ENCODE assay signal across 8 mouse cellular contexts in genomic region chrX:96095509-96096499, GRCm38 (mm10). TPM values are rescaled to one million over a fixed set of nuclear protein-coding genes. Genes with fewer than 3 reads are reported as not detected.
DNase-seq lines count a peak whose midpoint lies in the region; ATAC-seq and TF ChIP-seq lines count a peak whose summit lies in the region.

Msn (plus strand) TSS chrX:96096042.

- TF ChIP-seq CTCF in heart, adult 2 months (IDR thresholded peaks at IDR 0.05): no peak
- no peak for TF ChIP-seq CTCF in kidney, adult 2 months (conservative IDR thresholded peaks at IDR 0.05; ENCODE audit: insufficient read depth, insufficient read length, low read depth, low read length)

- H3K27me3 ChIP-seq in embryonic facial prominence, embryonic 13.5 days: peaks cover 17% of the 10 kb centered on the region
- no peaks in the 10 kb centered on the region for H3K27me3 ChIP-seq in heart, adult 2 months (ENCODE audit: control insufficient read depth, insufficient read depth, low read length)
- H3K27me3 ChIP-seq in kidney, adult 2 months (replicated peaks; ENCODE audit: control insufficient read depth, insufficient read depth, low read length): no peaks in the 10 kb centered on the region
- H3K27me3 ChIP-seq in limb, embryonic 15.5 days: no peaks in the 10 kb centered on the region; the same call in 1 of the 2 replicates
- H3K27me3 ChIP-seq in midbrain, embryonic 16.5 days (ENCODE audit: control insufficient read depth, insufficient read depth, low read depth, low read length): no peaks in the 10 kb centered on the region

- peaks cover 2% of the 10 kb centered on the region for H3K79me2 ChIP-seq in heart, adult 2 months (replicated peaks; ENCODE audit: control insufficient read depth, insufficient read depth, low read length)

- peak within 1 kb of the TSS; percentile 53 for H3K4me3 ChIP-seq in embryonic facial prominence, embryonic 13.5 days
- peak within 1 kb of the TSS; percentile 60 for H3K4me3 ChIP-seq in heart, adult 2 months
- peak within 1 kb of the TSS; percentile 99 for H3K4me3 ChIP-seq in kidney, adult 2 months (ENCODE audit: insufficient read depth, low read depth, low read length)
- peak within 1 kb of the TSS; percentile 53 for H3K4me3 ChIP-seq in limb, embryonic 15.5 days
- peak within 1 kb of the TSS; percentile 42 for H3K4me3 ChIP-seq in midbrain, embryonic 16.5 days (ENCODE audit: low read depth, low read length)

- H3K9ac ChIP-seq in embryonic facial prominence, embryonic 13.5 days: peak within 1 kb of the TSS; percentile 74
- peak within 1 kb of the TSS; percentile 87 for H3K9ac ChIP-seq in heart, adult 2 months (ENCODE audit: low read depth, low read length)
- H3K9ac ChIP-seq in limb, embryonic 15.5 days: peak within 1 kb of the TSS; percentile 44
- peak within 1 kb of the TSS; percentile 38; the same call in 1 of the 2 replicates for H3K9ac ChIP-seq in midbrain, embryonic 16.5 days (ENCODE audit: low read depth, low read length)

- intact Hi-C loops in heart, adult 2 months (cut with DNase I): loop anchor here (1.0 to 2.0 kb wide), 4 partner anchors 34 to 69 kb away; no protein-coding TSS in a partner anchor

- no peak for TF ChIP-seq EP300 in heart, adult 2 months (IDR thresholded peaks at IDR 0.05; ENCODE audit: insufficient read depth, low read depth, low read length)

- DNase-seq in A20 (ENCODE audit: low read depth, low spot score): peak; percentile 86
- peak; percentile 82 for DNase-seq in adrenal gland, postnatal 10 days
- DNase-seq in heart, adult 2 months: peak; percentile 83 to 89
- DNase-seq in kidney, adult 2 months: peak; percentile 82
- DNase-seq in spleen, postnatal 10 days (ENCODE audit: low spot score in 2 of 2): peak; percentile 58 to 80

- H3K4me2 ChIP-seq in embryonic facial prominence, embryonic 13.5 days: peak within 1 kb of the TSS; percentile 61
- peak within 1 kb of the TSS; percentile 49 for H3K4me2 ChIP-seq in limb, embryonic 15.5 days
- peak within 1 kb of the TSS; percentile 70 for H3K4me2 ChIP-seq in midbrain, embryonic 16.5 days (ENCODE audit: low read length)

- no peaks in the 10 kb centered on the region for H3K9me3 ChIP-seq in embryonic facial prominence, embryonic 13.5 days
- no peaks in the 10 kb centered on the region for H3K9me3 ChIP-seq in limb, embryonic 15.5 days
- no peaks in the 10 kb centered on the region for H3K9me3 ChIP-seq in midbrain, embryonic 16.5 days (replicated peaks; ENCODE audit: control insufficient read depth, low read length, poor library complexity, severe bottlenecking)

- H3K27ac ChIP-seq in embryonic facial prominence, embryonic 13.5 days: peak within 1 kb of the TSS; percentile 57
- peak within 1 kb of the TSS; percentile 95 for H3K27ac ChIP-seq in heart, adult 2 months
- peak within 1 kb of the TSS; percentile 74 for H3K27ac ChIP-seq in kidney, adult 2 months (ENCODE audit: insufficient read depth, low read depth, low read length)
- H3K27ac ChIP-seq in limb, embryonic 15.5 days: peak within 1 kb of the TSS; percentile 82
- no peak within 1 kb of the TSS for H3K27ac ChIP-seq in midbrain, embryonic 16.5 days (ENCODE audit: low read length)

- 20% methylated on average over 44 of the region's 44 CpGs for WGBS in embryonic facial prominence, embryonic 13.5 days
- 20% methylated on average over 42 of the region's 44 CpGs for WGBS in heart, adult 2 months
- 1% methylated on average over 33 of the region's 44 CpGs for WGBS in kidney, adult 2 months
- 24% methylated on average over 43 of the region's 44 CpGs for WGBS in limb, embryonic 15.5 days
- 12% methylated on average over 32 of the region's 44 CpGs for WGBS in midbrain, embryonic 16.5 days

- peak; percentile 84 for TF ChIP-seq POLR2A in heart, adult 2 months (IDR thresholded peaks at IDR 0.05; ENCODE audit: insufficient read depth, low read depth, low read length)
- no peak for TF ChIP-seq POLR2A in kidney, adult 2 months (IDR thresholded peaks at IDR 0.05; ENCODE audit: low read depth, low read length)

- no peaks in the 10 kb centered on the region for H3K36me3 ChIP-seq in embryonic facial prominence, embryonic 13.5 days
- peaks cover 13% of the 10 kb centered on the region for H3K36me3 ChIP-seq in heart, adult 2 months (ENCODE audit: control insufficient read depth, insufficient read depth, low read length)
- no peaks in the 10 kb centered on the region for H3K36me3 ChIP-seq in kidney, adult 2 months (ENCODE audit: control insufficient read depth, insufficient read depth, low read length)
- H3K36me3 ChIP-seq in limb, embryonic 15.5 days: no peaks in the 10 kb centered on the region
- H3K36me3 ChIP-seq in midbrain, embryonic 16.5 days (ENCODE audit: control insufficient read depth, insufficient read depth, low read length): no peaks in the 10 kb centered on the region

- ATAC-seq in embryonic facial prominence, embryonic 13.5 days (ENCODE audit: insufficient number of reproducible peaks, insufficient read depth, low FRiP score, low TSS enrichment, low read depth): peak; percentile 76
- peak; percentile 79 for ATAC-seq in limb, embryonic 15.5 days (ENCODE audit: insufficient number of reproducible peaks, low FRiP score, low TSS enrichment, low read depth)
- ATAC-seq in midbrain, embryonic 16.5 days: peak; percentile 76

- H3K4me1 ChIP-seq in embryonic facial prominence, embryonic 13.5 days: no peaks in the 10 kb centered on the region
- H3K4me1 ChIP-seq in heart, adult 2 months (ENCODE audit: control insufficient read depth, insufficient read depth, low read length): peaks cover 4% of the 10 kb centered on the region
- H3K4me1 ChIP-seq in kidney, adult 2 months (ENCODE audit: control insufficient read depth, insufficient read depth, low read length): peaks cover 13% of the 10 kb centered on the region; the same call in 1 of the 2 replicates
- no peaks in the 10 kb centered on the region for H3K4me1 ChIP-seq in limb, embryonic 15.5 days
- H3K4me1 ChIP-seq in midbrain, embryonic 16.5 days (ENCODE audit: control insufficient read depth, insufficient read depth, low read length): no peaks in the 10 kb centered on the region

RNA-seq across cellular contexts. Expression of gene Msn, which starts in this region (rescaled TPM):
- total RNA-seq in adrenal gland, postnatal 10 days (2021): 100 to 1,000 TPM; 145 to 150 TPM
- 77.1 and 77.6 TPM in 2 replicates for polyA plus RNA-seq in embryonic facial prominence, embryonic 13.5 days (2015; fragmentation: Nextera tagmentation; extraction: Ambion mirVana)
- total RNA-seq in heart, adult 2 months (2021): 100 to 1,000 TPM; 108 to 112 TPM
- 91.3 and 145 TPM in 2 replicates for polyA plus RNA-seq in heart, adult 2 months (2012; rRNA removed)
- 82.2 and 101 TPM in 2 replicates for polyA plus RNA-seq in kidney, adult 2 months (2012; rRNA removed)
- 116 and 132 TPM in 2 replicates for polyA plus RNA-seq in limb, embryonic 15.5 days (2015; fragmentation: Nextera tagmentation; extraction: Ambion mirVana)
- 27.2 and 28.4 TPM in 2 replicates for polyA plus RNA-seq in midbrain, embryonic 16.5 days (2015; fragmentation: Nextera tagmentation; extraction: Ambion mirVana)

Comparison
In these comparisons a context has a peak if more than half of its experiments do, and no peak if none do; other contexts are left out.
1. H3K4me3 ChIP-seq: peak in every context shown above with its lines; median percentile 99 in kidney, adult 2 months; 60 in heart, adult 2 months; 53 in embryonic facial prominence, embryonic 13.5 days; 53 in limb, embryonic 15.5 days; 42 in midbrain, embryonic 16.5 days.